Mouse (Mus musculus): ENCODE data around the gene B4galt3. TPM values are rescaled to one million over a fixed set of nuclear protein-coding genes. Genes with fewer than 3 reads are reported as not detected.

Gene B4galt3
- polyA plus RNA-seq, 1 experiment from 2014 or later = 27.0 TPM

GRCm38 (mm10) chr1:171275144-171275734 is 5.1 kb downstream of the B4galt3 start:
- Histone ChIP-seq H3K27ac (ENCODE audit: low read depth, low read length) (no peak overlapping the region), H3K9me3 (ENCODE audit: control insufficient read depth) (no peaks in the 10 kb centered on the region), H3K4me2 (replicated peaks; ENCODE audit: low read depth) (no peak overlapping the region), H3K36me3 (ENCODE audit: control insufficient read depth, insufficient read depth) (peaks cover 66% of the 10 kb centered on the region), H3K9ac (ENCODE audit: low read depth, low read length) (no peak overlapping the region), H3K27me3 (replicated peaks; ENCODE audit: control insufficient read depth, insufficient read depth, low read length) (no peaks in the 10 kb centered on the region), H3K4me3 (ENCODE audit: low read depth, low read length) (no peak overlapping the region), H3K4me1 (replicated peaks; ENCODE audit: control insufficient read depth, insufficient read depth, low read length) (0 out of 2 replicates have a peak, but pooled peaks cover 4% of the 10 kb centered on the region)
- ATAC-seq = no peak
- WGBS = 86% methylated on average over 11 of the region's 11 CpGs
- TF ChIP-seq CTCF (IDR thresholded peaks at IDR 0.05; ENCODE audit: low read depth) = no peak

- H3K4me3 ChIP-seq (ENCODE audit: low read depth, low read length) = no peak overlapping the region
- H3K4me1 ChIP-seq (replicated peaks; ENCODE audit: control insufficient read depth, insufficient read depth, low read length) = 0 out of 2 replicates have a peak, but pooled peaks cover 3% of the 10 kb centered on the region
- H3K9me3 ChIP-seq (ENCODE audit: control insufficient read depth) = no peaks in the 10 kb centered on the region
- H3K27ac ChIP-seq (ENCODE audit: low read depth, low read length) = peak overlapping the region; percentile 7; the same call in 1 of the 2 replicates
- ATAC-seq = no peak
- peaks cover 66% of the 10 kb centered on the region for H3K36me3 ChIP-seq (ENCODE audit: control insufficient read depth, insufficient read depth)
- H3K27me3 ChIP-seq (replicated peaks; ENCODE audit: control insufficient read depth, insufficient read depth, low read length) = no peaks in the 10 kb centered on the region
- WGBS = 91% methylated on average over 14 of the region's 14 CpGs
- H3K4me2 ChIP-seq (replicated peaks; ENCODE audit: low read depth) = no peak overlapping the region
- no peak overlapping the region for H3K9ac ChIP-seq (ENCODE audit: low read depth, low read length)
- TF ChIP-seq CTCF (IDR thresholded peaks at IDR 0.05; ENCODE audit: low read depth) = no peak
Measured at GRCm38 (mm10) chr1:171276110-171276748, 6.1 kb downstream of the B4galt3 start.

- Histone ChIP-seq H3K27me3 (replicated peaks; ENCODE audit: control insufficient read depth, insufficient read depth, low read length) (no peaks in the 10 kb centered on the region), H3K9me3 (ENCODE audit: control insufficient read depth) (no peaks in the 10 kb centered on the region), H3K4me2 (replicated peaks; ENCODE audit: low read depth) (no peak overlapping the region), H3K4me1 (replicated peaks; ENCODE audit: control insufficient read depth, insufficient read depth, low read length) (no peaks in the 10 kb centered on the region), H3K27ac (ENCODE audit: low read depth, low read length) (no peak overlapping the region), H3K4me3 (ENCODE audit: low read depth, low read length) (no peak overlapping the region), H3K9ac (ENCODE audit: low read depth, low read length) (no peak overlapping the region), H3K36me3 (ENCODE audit: control insufficient read depth, insufficient read depth) (peaks cover 66% of the 10 kb centered on the region)
- 88% methylated on average over 10 of the region's 10 CpGs for WGBS
- ATAC-seq = no peak
- no peak for TF ChIP-seq CTCF (IDR thresholded peaks at IDR 0.05; ENCODE audit: low read depth)
Measured at GRCm38 (mm10) chr1:171277736-171278135, 7.6 kb downstream of the B4galt3 start.

- 95% methylated on average over 8 of the region's 8 CpGs for whole genome bisulfite sequencing
- ATAC-seq = no peak
Measured at GRCm38 (mm10) chr1:171278436-171278835, 8.3 kb downstream of the B4galt3 start.

GRCm38 (mm10) chr1:171279012-171279705 is 9.0 kb downstream of the B4galt3 start:
- no peak overlapping the region for H3K4me3 ChIP-seq (ENCODE audit: low read depth, low read length)
- no peaks in the 10 kb centered on the region for H3K4me1 ChIP-seq (replicated peaks; ENCODE audit: control insufficient read depth, insufficient read depth, low read length)
- H3K36me3 ChIP-seq (ENCODE audit: control insufficient read depth, insufficient read depth) = peaks cover 61% of the 10 kb centered on the region
- H3K9me3 ChIP-seq (ENCODE audit: control insufficient read depth) = no peaks in the 10 kb centered on the region
- no peak overlapping the region for H3K9ac ChIP-seq (ENCODE audit: low read depth, low read length)
- WGBS = 88% methylated on average over 14 of the region's 14 CpGs
- no peak for TF ChIP-seq CTCF (IDR thresholded peaks at IDR 0.05; ENCODE audit: low read depth)
- H3K27me3 ChIP-seq (replicated peaks; ENCODE audit: control insufficient read depth, insufficient read depth, low read length) = no peaks in the 10 kb centered on the region
- no peak overlapping the region for H3K4me2 ChIP-seq (replicated peaks; ENCODE audit: low read depth)
- ATAC-seq = no peak
- no peak overlapping the region for H3K27ac ChIP-seq (ENCODE audit: low read depth, low read length)

More at GRCm38 (mm10) chr1:171278436-171278835, 8.3 kb downstream of the B4galt3 start:
- no peaks in the 10 kb centered on the region for H3K4me1 ChIP-seq (replicated peaks; ENCODE audit: control insufficient read depth, insufficient read depth, low read length)
- H3K4me2 ChIP-seq (replicated peaks; ENCODE audit: low read depth) = no peak overlapping the region
- no peak overlapping the region for H3K4me3 ChIP-seq (ENCODE audit: low read depth, low read length)
- TF ChIP-seq CTCF (IDR thresholded peaks at IDR 0.05; ENCODE audit: low read depth) = no peak
- H3K36me3 ChIP-seq (ENCODE audit: control insufficient read depth, insufficient read depth) = peaks cover 64% of the 10 kb centered on the region
- no peak overlapping the region for H3K9ac ChIP-seq (ENCODE audit: low read depth, low read length)
- no peaks in the 10 kb centered on the region for H3K9me3 ChIP-seq (ENCODE audit: control insufficient read depth)
- H3K27me3 ChIP-seq (replicated peaks; ENCODE audit: control insufficient read depth, insufficient read depth, low read length) = no peaks in the 10 kb centered on the region
- no peak overlapping the region for H3K27ac ChIP-seq (ENCODE audit: low read depth, low read length)

- H3K4me3 ChIP-seq (ENCODE audit: low read depth, low read length) = no peak overlapping the region
- no peaks in the 10 kb centered on the region for H3K4me1 ChIP-seq (replicated peaks; ENCODE audit: control insufficient read depth, insufficient read depth, low read length)
- H3K9ac ChIP-seq (ENCODE audit: low read depth, low read length) = peak overlapping the region; percentile 58; the same call in 1 of the 2 replicates
- H3K4me2 ChIP-seq (replicated peaks; ENCODE audit: low read depth) = peak overlapping the region; percentile 87
- no peak for TF ChIP-seq CTCF (IDR thresholded peaks at IDR 0.05; ENCODE audit: low read depth)
- peaks cover 59% of the 10 kb centered on the region for H3K36me3 ChIP-seq (ENCODE audit: control insufficient read depth, insufficient read depth)
- no peak for ATAC-seq
- no peak overlapping the region for H3K27ac ChIP-seq (ENCODE audit: low read depth, low read length)
- 77% methylated on average over 5 of the region's 5 CpGs for WGBS
- H3K27me3 ChIP-seq (replicated peaks; ENCODE audit: control insufficient read depth, insufficient read depth, low read length) = no peaks in the 10 kb centered on the region
- no peaks in the 10 kb centered on the region for H3K9me3 ChIP-seq (ENCODE audit: control insufficient read depth)
Measured at GRCm38 (mm10) chr1:171279721-171280120, 9.6 kb downstream of the B4galt3 start.
